Mouse (Mus musculus): Measurements from ENCODE around the gene Tnfrsf26. TPM values are rescaled to one million over a fixed set of nuclear protein-coding genes. Genes with fewer than 3 reads are reported as not detected.

Gene Tnfrsf26
- polyA plus RNA-seq, 1 experiment from 2014 or later = 0.33 TPM

DNA sequence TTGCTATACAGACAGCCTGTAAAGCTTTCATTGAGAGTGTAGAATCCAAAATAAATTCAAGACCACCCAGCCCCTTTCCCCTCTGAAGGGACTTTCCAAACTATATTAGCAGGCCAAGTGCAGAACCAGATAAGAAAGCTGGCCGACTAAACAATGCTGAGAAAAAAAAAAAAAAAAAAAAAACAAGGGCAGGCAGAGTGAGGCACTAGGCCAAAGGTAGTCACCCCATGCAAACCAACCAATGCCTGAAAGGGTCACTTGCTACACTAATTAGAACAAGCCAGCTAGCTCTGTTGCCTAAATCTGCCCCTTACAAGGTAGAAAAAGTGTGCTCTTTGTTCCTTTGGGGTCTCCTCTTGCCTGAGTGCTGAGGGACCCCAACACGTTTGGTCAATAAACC is 23.6 kb downstream of the Tnfrsf26 start:
- H3K4me2 ChIP-seq (replicated peaks) = no peak overlapping the region
- no peaks in the 10 kb centered on the region for H3K4me1 ChIP-seq (replicated peaks; ENCODE audit: control insufficient read depth, insufficient read depth, low read length)
- H3K9me3 ChIP-seq (ENCODE audit: control insufficient read depth, low read length) = no peaks in the 10 kb centered on the region
- no peak for DNase-seq (ENCODE audit: low spot score)
- H3K27ac ChIP-seq = no peak overlapping the region
- no peaks in the 10 kb centered on the region for H3K27me3 ChIP-seq (ENCODE audit: control insufficient read depth, insufficient read depth, low read length)
- 77% methylated on average over 2 of the region's 2 CpGs for WGBS
- no peak overlapping the region for H3K4me3 ChIP-seq (replicated peaks; ENCODE audit: low read length)
- no peak for ATAC-seq (ENCODE audit: low FRiP score)
- H3K9ac ChIP-seq = no peak overlapping the region
- H3K36me3 ChIP-seq (replicated peaks; ENCODE audit: control insufficient read depth, insufficient read depth) = no peaks in the 10 kb centered on the region

DNA sequence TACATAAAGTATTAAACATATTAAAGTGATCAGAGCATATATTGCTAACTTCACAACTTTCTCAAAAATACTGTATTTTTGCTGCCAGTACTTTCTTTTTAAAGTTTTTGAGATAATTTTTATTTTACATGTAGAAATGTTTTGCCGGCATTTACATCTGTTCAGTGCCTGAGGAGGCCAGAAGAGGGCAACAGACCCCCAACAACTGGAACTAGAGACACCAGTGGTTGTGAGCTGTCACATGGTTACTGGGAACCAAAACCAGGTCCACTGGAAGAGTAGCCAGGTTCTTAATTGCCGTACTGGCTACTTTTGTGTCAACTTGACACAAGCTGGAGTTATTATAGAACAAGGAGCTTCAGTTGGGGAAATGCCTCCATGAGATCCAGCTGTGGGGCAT is 26.8 kb downstream of the Tnfrsf26 start:
- no peaks in the 10 kb centered on the region for H3K36me3 ChIP-seq (replicated peaks; ENCODE audit: control insufficient read depth, insufficient read depth)
- peaks cover 8% of the 10 kb centered on the region for H3K4me1 ChIP-seq (replicated peaks; ENCODE audit: control insufficient read depth, insufficient read depth, low read length)
- no peak for DNase-seq (ENCODE audit: low spot score)
- WGBS = 79% methylated on average over 2 of the region's 2 CpGs
- H3K4me3 ChIP-seq (replicated peaks; ENCODE audit: low read length) = no peak overlapping the region
- H3K4me2 ChIP-seq (replicated peaks) = no peak overlapping the region
- no peaks in the 10 kb centered on the region for H3K9me3 ChIP-seq (ENCODE audit: control insufficient read depth, low read length)
- H3K9ac ChIP-seq = no peak overlapping the region
- no peak overlapping the region for H3K27ac ChIP-seq
- no peak for ATAC-seq (ENCODE audit: low FRiP score)
- no peaks in the 10 kb centered on the region for H3K27me3 ChIP-seq (ENCODE audit: control insufficient read depth, insufficient read depth, low read length)

DNA sequence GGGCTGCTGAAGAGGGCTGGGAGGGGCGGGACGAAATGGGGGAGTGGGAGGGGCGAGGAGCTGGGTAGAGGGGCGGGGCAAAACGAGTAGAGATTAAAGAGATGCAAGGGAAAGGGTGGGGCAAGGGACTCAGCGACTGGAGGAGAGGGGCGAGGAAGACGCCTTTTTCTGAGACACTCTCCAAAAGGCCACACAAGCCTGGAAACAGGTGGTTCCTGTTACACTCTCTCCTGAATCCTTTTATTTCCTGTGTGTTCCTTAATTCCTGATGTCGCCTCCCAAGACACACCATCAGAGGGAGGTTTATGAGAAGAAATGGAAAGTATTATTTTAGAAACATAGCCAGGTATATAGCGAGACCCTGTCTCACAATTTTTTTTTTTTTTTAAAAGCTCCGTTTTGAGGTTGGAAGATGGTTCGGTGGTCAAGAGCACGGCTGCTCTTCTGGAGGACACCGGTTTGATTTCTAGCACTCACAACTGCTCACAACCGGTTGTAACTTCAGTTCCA is 28.2 kb downstream of the Tnfrsf26 start:
- Histone ChIP-seq H3K4me3 (replicated peaks; ENCODE audit: low read length) (peak overlapping the region; percentile 77), H3K27ac (no peak overlapping the region), H3K9ac (peak overlapping the region; percentile 93; the same call in 1 of the 2 replicates), H3K36me3 (replicated peaks; ENCODE audit: control insufficient read depth, insufficient read depth) (no peaks in the 10 kb centered on the region; the same call in 1 of the 2 replicates), H3K4me1 (replicated peaks; ENCODE audit: control insufficient read depth, insufficient read depth, low read length) (peaks cover 9% of the 10 kb centered on the region), H3K27me3 (ENCODE audit: control insufficient read depth, insufficient read depth, low read length) (no peaks in the 10 kb centered on the region), H3K4me2 (replicated peaks) (peak overlapping the region; percentile 87), H3K9me3 (ENCODE audit: control insufficient read depth, low read length) (no peaks in the 10 kb centered on the region)
- no peak for DNase-seq (ENCODE audit: low spot score)
- no peak for ATAC-seq (ENCODE audit: low FRiP score)
- WGBS = 6% methylated on average over 15 of the region's 15 CpGs

DNA sequence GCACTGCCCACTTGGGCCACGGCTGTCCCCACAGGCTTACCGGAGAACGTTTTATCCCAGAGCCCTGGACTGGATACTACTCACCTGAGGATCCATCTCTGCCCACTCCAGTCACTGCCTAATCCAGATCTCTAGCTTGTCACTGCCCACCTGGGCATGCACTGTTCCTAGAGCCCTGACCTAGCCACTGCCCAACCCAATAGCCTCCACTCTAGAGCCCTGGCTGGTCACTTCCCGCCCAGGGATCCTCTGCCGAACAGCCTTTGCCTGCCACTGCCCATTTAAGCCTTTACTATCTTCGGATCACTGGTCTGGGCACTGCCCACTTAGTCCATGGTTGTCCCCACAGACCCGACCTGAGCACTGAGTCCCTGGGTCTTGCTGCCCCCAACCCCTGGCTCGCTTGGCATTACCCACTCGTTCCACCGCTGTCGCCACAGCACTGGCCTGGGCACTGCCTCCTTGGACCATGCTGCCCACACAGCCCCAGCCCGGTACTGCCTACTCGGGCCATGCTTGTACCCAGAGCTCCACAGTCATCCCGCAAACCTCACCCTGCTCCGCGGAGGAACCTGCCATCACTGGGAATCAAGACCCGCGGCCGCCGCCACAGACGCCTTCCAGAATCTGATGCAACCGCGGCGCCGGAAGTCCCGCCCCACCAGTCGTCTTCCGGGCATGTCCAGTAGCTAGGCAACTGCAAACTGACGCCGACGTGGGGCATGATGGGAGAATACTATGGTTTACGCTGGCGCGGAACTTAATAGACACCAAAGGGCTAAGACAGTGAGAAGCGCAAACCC is 28.9 kb downstream of the Tnfrsf26 start, which contains the start of gene Cars:
TSS of gene Cars (minus strand) at position 663 of the 803 bp plus-strand sequence.
- H3K9ac ChIP-seq = peak within 1 kb of the TSS; percentile 93
- 3% methylated on average over 35 of the region's 35 CpGs for WGBS
- H3K4me3 ChIP-seq (replicated peaks; ENCODE audit: low read length) = peak within 1 kb of the TSS; percentile 77
- no peaks in the 10 kb centered on the region for H3K9me3 ChIP-seq (ENCODE audit: control insufficient read depth, low read length)
- no peaks in the 10 kb centered on the region for H3K27me3 ChIP-seq (ENCODE audit: control insufficient read depth, insufficient read depth, low read length)
- H3K4me2 ChIP-seq (replicated peaks) = peak within 1 kb of the TSS; percentile 87
- no peaks in the 10 kb centered on the region; the same call in 1 of the 2 replicates for H3K36me3 ChIP-seq (replicated peaks; ENCODE audit: control insufficient read depth, insufficient read depth)
- peak within 1 kb of the TSS; percentile 59 for H3K27ac ChIP-seq
- peak; percentile 98 for ATAC-seq (ENCODE audit: low FRiP score)
- DNase-seq (ENCODE audit: low spot score) = peak; percentile 92
- H3K4me1 ChIP-seq (replicated peaks; ENCODE audit: control insufficient read depth, insufficient read depth, low read length) = peaks cover 11% of the 10 kb centered on the region

DNA sequence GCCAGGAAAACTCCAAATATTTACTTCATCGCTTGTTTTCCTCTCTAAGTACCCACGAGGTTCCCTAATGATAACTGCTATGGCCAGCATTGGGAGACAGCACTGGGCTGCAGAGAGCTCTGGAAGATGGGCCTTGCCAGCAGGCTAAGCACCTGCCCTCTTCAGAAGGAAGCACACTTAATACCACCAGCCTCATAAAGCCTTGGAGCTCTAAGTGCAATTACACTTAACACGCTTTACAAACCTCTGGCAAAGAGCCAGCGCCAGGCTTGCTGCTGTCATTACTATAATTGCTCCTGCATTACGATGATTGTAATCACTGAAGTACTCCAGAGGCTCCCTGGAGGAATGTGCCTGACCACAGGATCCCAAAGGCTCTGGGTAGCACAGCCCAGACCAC is 33.7 kb downstream of the Tnfrsf26 start:
- Histone ChIP-seq H3K36me3 (replicated peaks; ENCODE audit: control insufficient read depth, insufficient read depth) (peaks cover 16% of the 10 kb centered on the region), H3K9ac (no peak overlapping the region), H3K9me3 (ENCODE audit: control insufficient read depth, low read length) (no peaks in the 10 kb centered on the region), H3K4me1 (replicated peaks; ENCODE audit: control insufficient read depth, insufficient read depth, low read length) (peaks cover 11% of the 10 kb centered on the region), H3K27ac (no peak overlapping the region), H3K27me3 (ENCODE audit: control insufficient read depth, insufficient read depth, low read length) (no peaks in the 10 kb centered on the region), H3K4me2 (replicated peaks) (no peak overlapping the region), H3K4me3 (replicated peaks; ENCODE audit: low read length) (no peak overlapping the region)
- ATAC-seq (ENCODE audit: low FRiP score) = peak; percentile 35; the same call in 1 of the 2 replicates
- WGBS = 74% methylated on average over 5 of the region's 5 CpGs
- peak; percentile 48 for DNase-seq (ENCODE audit: low spot score)

DNA sequence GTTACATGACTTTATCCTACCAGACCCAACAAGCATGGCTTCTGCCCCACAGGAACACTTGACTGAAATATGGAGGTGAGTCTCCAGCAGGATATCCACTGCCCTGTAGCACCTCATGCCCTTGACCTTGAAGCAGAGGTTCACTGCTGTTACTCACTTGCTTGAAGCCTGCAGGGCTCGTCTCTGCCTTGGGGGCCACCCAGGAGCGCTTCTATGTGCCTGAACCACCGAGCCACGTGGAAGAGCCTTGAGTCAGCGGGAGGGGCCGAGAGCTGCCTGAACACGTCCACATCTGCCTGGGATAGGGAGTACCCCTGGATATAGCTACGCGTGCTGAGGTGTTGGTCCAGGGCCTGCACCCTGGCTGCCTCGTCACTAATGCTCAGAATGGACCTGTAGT is 36.3 kb downstream of the Tnfrsf26 start:
- ATAC-seq (ENCODE audit: low FRiP score) = no peak
- no peak for DNase-seq (ENCODE audit: low spot score)
- Histone ChIP-seq H3K9me3 (ENCODE audit: control insufficient read depth, low read length) (no peaks in the 10 kb centered on the region), H3K4me2 (replicated peaks) (no peak overlapping the region), H3K4me1 (replicated peaks; ENCODE audit: control insufficient read depth, insufficient read depth, low read length) (0 out of 2 replicates have a peak, but pooled peaks cover 3% of the 10 kb centered on the region), H3K9ac (no peak overlapping the region), H3K4me3 (replicated peaks; ENCODE audit: low read length) (no peak overlapping the region), H3K27me3 (ENCODE audit: control insufficient read depth, insufficient read depth, low read length) (no peaks in the 10 kb centered on the region), H3K36me3 (replicated peaks; ENCODE audit: control insufficient read depth, insufficient read depth) (peaks cover 37% of the 10 kb centered on the region), H3K27ac (no peak overlapping the region)
- WGBS = 94% methylated on average over 10 of the region's 10 CpGs

DNA sequence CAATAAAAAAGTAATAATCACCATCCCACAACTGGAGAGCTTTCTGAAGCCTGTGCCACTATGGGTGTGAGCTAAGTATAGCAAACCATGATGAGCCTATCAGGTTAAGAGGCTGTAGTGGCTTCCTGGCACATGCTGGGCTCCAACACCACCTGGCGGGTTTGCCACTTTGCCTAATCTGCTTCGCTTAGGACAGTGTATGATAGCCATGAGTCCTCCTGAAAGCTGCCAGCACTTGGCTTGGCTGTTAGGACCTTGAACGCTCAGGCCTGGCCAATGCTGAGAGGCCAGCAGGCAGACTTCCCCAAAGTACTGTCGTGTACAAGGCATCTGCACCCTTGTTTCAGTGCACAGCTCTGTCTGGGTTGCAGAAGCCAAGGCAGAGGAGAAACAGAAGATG is 40.5 kb downstream of the Tnfrsf26 start:
- Histone ChIP-seq H3K9ac (no peak overlapping the region), H3K36me3 (replicated peaks; ENCODE audit: control insufficient read depth, insufficient read depth) (peaks cover 77% of the 10 kb centered on the region), H3K9me3 (ENCODE audit: control insufficient read depth, low read length) (no peaks in the 10 kb centered on the region), H3K27ac (no peak overlapping the region), H3K4me3 (replicated peaks; ENCODE audit: low read length) (no peak overlapping the region), H3K27me3 (ENCODE audit: control insufficient read depth, insufficient read depth, low read length) (no peaks in the 10 kb centered on the region), H3K4me1 (replicated peaks; ENCODE audit: control insufficient read depth, insufficient read depth, low read length) (no peaks in the 10 kb centered on the region), H3K4me2 (replicated peaks) (no peak overlapping the region)
- DNase-seq (ENCODE audit: low spot score) = no peak
- 89% methylated on average over 4 of the region's 4 CpGs for WGBS
- ATAC-seq (ENCODE audit: low FRiP score) = no peak

DNA sequence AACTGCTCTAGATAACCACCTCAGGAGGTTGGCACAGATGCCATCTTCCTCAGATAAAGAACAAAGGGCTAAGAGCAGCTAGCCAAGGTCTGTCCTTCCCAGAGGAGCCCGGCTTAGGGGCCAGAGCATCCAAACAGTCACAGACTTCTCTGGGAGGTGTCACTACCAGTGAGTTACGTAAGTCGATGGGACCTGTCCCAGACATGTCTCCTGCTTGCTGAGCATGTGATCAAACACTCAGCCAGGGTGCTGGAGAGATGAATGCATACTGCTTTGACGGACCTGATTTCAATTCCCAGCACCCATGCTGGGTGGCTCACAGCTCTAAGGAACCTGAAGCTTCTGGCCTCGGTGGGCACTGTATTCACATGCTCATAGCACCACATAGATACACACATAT is 40.9 kb downstream of the Tnfrsf26 start:
- no peak overlapping the region for H3K27ac ChIP-seq
- H3K9me3 ChIP-seq (ENCODE audit: control insufficient read depth, low read length) = no peaks in the 10 kb centered on the region
- H3K4me3 ChIP-seq (replicated peaks; ENCODE audit: low read length) = no peak overlapping the region
- no peak overlapping the region for H3K4me2 ChIP-seq (replicated peaks)
- H3K9ac ChIP-seq = no peak overlapping the region
- H3K4me1 ChIP-seq (replicated peaks; ENCODE audit: control insufficient read depth, insufficient read depth, low read length) = no peaks in the 10 kb centered on the region
- no peak for DNase-seq (ENCODE audit: low spot score)
- no peaks in the 10 kb centered on the region for H3K27me3 ChIP-seq (ENCODE audit: control insufficient read depth, insufficient read depth, low read length)
- peaks cover 81% of the 10 kb centered on the region for H3K36me3 ChIP-seq (replicated peaks; ENCODE audit: control insufficient read depth, insufficient read depth)
- 94% methylated on average over 5 of the region's 5 CpGs for WGBS
- ATAC-seq (ENCODE audit: low FRiP score) = no peak

DNA sequence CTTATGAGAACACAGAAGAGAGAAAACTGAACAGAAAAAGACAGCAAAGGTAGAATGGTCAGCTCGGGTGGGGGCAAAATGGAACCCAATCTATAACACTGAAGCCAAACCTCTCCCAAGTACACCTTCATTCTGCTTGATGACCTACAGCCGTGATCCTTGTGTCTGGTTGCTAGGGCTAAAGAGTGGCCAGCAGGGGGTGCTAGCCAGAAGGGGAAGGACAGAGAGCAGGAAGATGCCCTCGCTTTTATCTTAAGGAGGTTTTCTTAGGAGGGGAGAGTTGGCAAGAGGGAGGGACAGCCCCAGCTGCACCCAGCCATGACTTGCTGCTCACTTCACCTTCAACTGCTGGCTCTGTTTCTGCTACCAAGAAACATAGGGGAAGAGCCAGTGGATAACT is 44.6 kb downstream of the Tnfrsf26 start:
- DNase-seq (ENCODE audit: low spot score) = peak; percentile 67
- Histone ChIP-seq H3K4me2 (replicated peaks) (no peak overlapping the region), H3K27me3 (ENCODE audit: control insufficient read depth, insufficient read depth, low read length) (no peaks in the 10 kb centered on the region), H3K36me3 (replicated peaks; ENCODE audit: control insufficient read depth, insufficient read depth) (peaks cover 95% of the 10 kb centered on the region), H3K27ac (no peak overlapping the region), H3K4me1 (replicated peaks; ENCODE audit: control insufficient read depth, insufficient read depth, low read length) (no peaks in the 10 kb centered on the region), H3K9ac (no peak overlapping the region), H3K9me3 (ENCODE audit: control insufficient read depth, low read length) (no peaks in the 10 kb centered on the region), H3K4me3 (replicated peaks; ENCODE audit: low read length) (no peak overlapping the region)
- no peak for ATAC-seq (ENCODE audit: low FRiP score)
- 30% methylated on average over 3 of the region's 3 CpGs for WGBS
